Mouse (Mus musculus) heart, embryonic 11.5 days (tissue): ENCODE measurements at regions not wholly inside any gene's neighbourhood (a gene's known extent, or its start where the extent isn't known, plus 50 kb on each side); places are given as distances from the start of the nearest gene placed in this dataset.

Experiments used
- ATAC-seq: fragments of 200-750 bp; cut with Nextera tagmentation; replicated peaks from 2 replicates; pipeline ENCODE4 v1.8.0; 2017; ENCODE audit warnings: moderate library complexity; ENCODE audit not compliant: insufficient number of reproducible peaks, low FRiP score, low TSS enrichment
- H3K27ac ChIP-seq: fragments of 300-500 bp; sonication (generic); 2 replicates; pipeline ENCODE4 v1.5.1; 2014; ENCODE audit warnings: mild to moderate bottlenecking, low read depth, low read length
- H3K27me3 ChIP-seq: fragments of 300-500 bp; sonication (generic); 2 replicates; pipeline ENCODE4 v1.6.1; 2014; ENCODE audit warnings: mild to moderate bottlenecking, low read length, mixed read lengths; ENCODE audit not compliant: control insufficient read depth, insufficient read depth
- H3K36me3 ChIP-seq: fragments of 300-500 bp; sonication (generic); 2 replicates; pipeline ENCODE4 v1.6.1; 2014; ENCODE audit warnings: mild to moderate bottlenecking, low read length, moderate library complexity, mixed read lengths; ENCODE audit not compliant: control insufficient read depth, insufficient read depth
- H3K4me1 ChIP-seq: fragments of 300-500 bp; sonication (generic); 2 replicates; pipeline ENCODE4 v1.6.1; 2014; ENCODE audit warnings: low read length; ENCODE audit not compliant: control insufficient read depth, insufficient read depth
- H3K4me2 ChIP-seq: fragments of 300-500 bp; sonication (generic); 2 replicates; pipeline ENCODE4 v1.6.1; 2014; ENCODE audit warnings: mild to moderate bottlenecking, moderate library complexity
- H3K4me3 ChIP-seq: fragments of 300-500 bp; sonication (generic); 2 replicates; pipeline ENCODE4 v1.5.1; 2014; ENCODE audit warnings: low read depth, low read length
- H3K9ac ChIP-seq: fragments of 300-500 bp; sonication (generic); 2 replicates; pipeline ENCODE4 v1.6.1; 2014; ENCODE audit warnings: mild to moderate bottlenecking, low read depth, low read length, moderate library complexity
- H3K9me3 ChIP-seq: fragments of 300-500 bp; sonication (generic); replicated peaks from 2 replicates; pipeline ENCODE4 v1.6.1; 2016; ENCODE audit warnings: low read length; ENCODE audit not compliant: control insufficient read depth
- WGBS: fragments of 180-500 bp; shearing (Covaris S2); extraction: QIAGEN DNeasy Blood & Tissue Kit; methylation state at CpG from one replicate; pipeline ENCODE4 v1.1.7; 2014; ENCODE audit not compliant: insufficient replicate concordance; 5-methylcytosine and 5-hydroxymethylcytosine counted together

- peak overlapping the region; percentile 22; the same call in 1 of the 2 replicates for H3K27ac ChIP-seq
- no peaks in the 10 kb centered on the region for H3K27me3 ChIP-seq
- no peak for ATAC-seq
- 65% methylated on average over 8 of the region's 8 CpGs for WGBS
- H3K4me3 ChIP-seq, result no peak overlapping the region
- peak overlapping the region; percentile 53 for H3K4me2 ChIP-seq
- no peaks in the 10 kb centered on the region for H3K9me3 ChIP-seq
- no peak overlapping the region for H3K9ac ChIP-seq
- H3K36me3 ChIP-seq, result no peaks in the 10 kb centered on the region
- H3K4me1 ChIP-seq, result no peaks in the 10 kb centered on the region
Measured at GRCm38 (mm10) chr10:98684707-98685106, 229.5 kb upstream of the Atp2b1 start.

- Histone ChIP-seq H3K4me2 (no peak overlapping the region), H3K27ac (no peak overlapping the region), H3K9me3 (no peaks in the 10 kb centered on the region), H3K36me3 (no peaks in the 10 kb centered on the region), H3K9ac (no peak overlapping the region), H3K4me1 (no peaks in the 10 kb centered on the region), H3K4me3 (no peak overlapping the region), H3K27me3 (no peaks in the 10 kb centered on the region)
- no peak for ATAC-seq
- WGBS, result 78% methylated on average over 2 of the region's 2 CpGs
Measured at GRCm38 (mm10) chr10:98685739-98686138, 228.5 kb upstream of the Atp2b1 start.

- no peaks in the 10 kb centered on the region for H3K27me3 ChIP-seq
- no peaks in the 10 kb centered on the region for H3K4me1 ChIP-seq
- H3K36me3 ChIP-seq, result no peaks in the 10 kb centered on the region
- no peak overlapping the region for H3K9ac ChIP-seq
- no peaks in the 10 kb centered on the region for H3K9me3 ChIP-seq
- no peak overlapping the region for H3K4me3 ChIP-seq
- ATAC-seq, result no peak
- no peak overlapping the region for H3K4me2 ChIP-seq
- no peak overlapping the region for H3K27ac ChIP-seq
Measured at GRCm38 (mm10) chr10:98686370-98686769, 227.8 kb upstream of the Atp2b1 start.

GRCm38 (mm10) chr10:98691816-98692215 is 222.4 kb upstream of the Atp2b1 start:
- no peak for ATAC-seq
- no peak overlapping the region for H3K4me2 ChIP-seq
- H3K9ac ChIP-seq, result no peak overlapping the region
- 89% methylated on average over 5 of the region's 5 CpGs for WGBS
- H3K27ac ChIP-seq, result no peak overlapping the region
- no peaks in the 10 kb centered on the region for H3K36me3 ChIP-seq
- no peaks in the 10 kb centered on the region for H3K9me3 ChIP-seq
- H3K4me3 ChIP-seq, result no peak overlapping the region
- H3K27me3 ChIP-seq, result no peaks in the 10 kb centered on the region
- H3K4me1 ChIP-seq, result no peaks in the 10 kb centered on the region

- Histone ChIP-seq H3K4me1 (no peaks in the 10 kb centered on the region), H3K27ac (no peak overlapping the region), H3K4me2 (no peak overlapping the region), H3K9ac (no peak overlapping the region), H3K27me3 (no peaks in the 10 kb centered on the region), H3K4me3 (no peak overlapping the region), H3K36me3 (no peaks in the 10 kb centered on the region), H3K9me3 (no peaks in the 10 kb centered on the region)
- 93% methylated on average over 2 of the region's 2 CpGs for WGBS
- no peak for ATAC-seq
Measured at GRCm38 (mm10) chr10:98694690-98695370, 219.4 kb upstream of the Atp2b1 start.

GRCm38 (mm10) chr10:98695371-98695725 is 218.9 kb upstream of the Atp2b1 start:
- ATAC-seq, result no peak
- WGBS, result 82% methylated on average over 2 of the region's 2 CpGs
- H3K27ac ChIP-seq, result no peak overlapping the region

GRCm38 (mm10) chr10:98697866-98698265 is 216.3 kb upstream of the Atp2b1 start:
- H3K4me3 ChIP-seq, result no peak overlapping the region
- H3K36me3 ChIP-seq, result no peaks in the 10 kb centered on the region
- no peaks in the 10 kb centered on the region for H3K9me3 ChIP-seq
- H3K9ac ChIP-seq, result no peak overlapping the region
- H3K4me1 ChIP-seq, result peaks cover 5% of the 10 kb centered on the region; the same call in 1 of the 2 replicates
- WGBS, result 72% methylated on average over 4 of the region's 4 CpGs
- no peak for ATAC-seq
- no peak overlapping the region for H3K27ac ChIP-seq
- no peaks in the 10 kb centered on the region for H3K27me3 ChIP-seq
- no peak overlapping the region for H3K4me2 ChIP-seq

More at GRCm38 (mm10) chr10:98695371-98695725, 218.9 kb upstream of the Atp2b1 start:
- no peak overlapping the region for H3K4me2 ChIP-seq
- no peaks in the 10 kb centered on the region for H3K36me3 ChIP-seq
- no peaks in the 10 kb centered on the region for H3K27me3 ChIP-seq
- no peak overlapping the region for H3K9ac ChIP-seq
- H3K4me1 ChIP-seq, result no peaks in the 10 kb centered on the region
- H3K4me3 ChIP-seq, result no peak overlapping the region
- no peaks in the 10 kb centered on the region for H3K9me3 ChIP-seq

GRCm38 (mm10) chr10:98699579-98699978 is 214.6 kb upstream of the Atp2b1 start:
- Histone ChIP-seq H3K9me3 (no peaks in the 10 kb centered on the region), H3K27ac (no peak overlapping the region), H3K9ac (no peak overlapping the region), H3K4me1 (peaks cover 5% of the 10 kb centered on the region; the same call in 1 of the 2 replicates), H3K27me3 (no peaks in the 10 kb centered on the region), H3K4me3 (no peak overlapping the region), H3K4me2 (no peak overlapping the region), H3K36me3 (no peaks in the 10 kb centered on the region)
- ATAC-seq, result no peak
- WGBS, result 78% methylated on average over 4 of the region's 4 CpGs

GRCm38 (mm10) chr10:98700407-98700806 is 213.8 kb upstream of the Atp2b1 start:
- Histone ChIP-seq H3K27me3 (no peaks in the 10 kb centered on the region), H3K9me3 (no peaks in the 10 kb centered on the region), H3K27ac (no peak overlapping the region), H3K4me3 (no peak overlapping the region), H3K36me3 (no peaks in the 10 kb centered on the region), H3K4me2 (no peak overlapping the region), H3K4me1 (peaks cover 5% of the 10 kb centered on the region; the same call in 1 of the 2 replicates), H3K9ac (no peak overlapping the region)
- no peak for ATAC-seq
- 42% methylated on average over 4 of the region's 4 CpGs for WGBS
